Mouse (Mus musculus) olfactory bulb, adult 2 months (tissue): ENCODE measurements around the gene B3gnt5. TPM values are rescaled to one million over a fixed set of nuclear protein-coding genes. Genes with fewer than 3 reads are reported as not detected.
"Not testable (repeated sequence)": the region's sequence is repeated elsewhere in the genome, so short reads cannot be mapped to it uniquely, and the experiment has no call there.

Source experiments
- H3K27ac ChIP-seq: fragments of 200-500 bp; 2 replicates; pipeline ENCODE4 v1.5.1; 2012; ENCODE audit warnings: low read depth, low read length; ENCODE audit not compliant: insufficient read depth
- H3K4me1 ChIP-seq: fragments of 200-500 bp; 2 replicates; pipeline ENCODE4 v1.6.1; 2012; ENCODE audit warnings: low read length; ENCODE audit not compliant: control insufficient read depth, insufficient read depth
- H3K4me3 ChIP-seq: fragments of 200-500 bp; 2 replicates; pipeline ENCODE4 v1.5.1; 2012; ENCODE audit warnings: mild to moderate bottlenecking, low read depth, low read length, moderate library complexity; ENCODE audit not compliant: insufficient read depth
- CTCF ChIP-seq: fragments of 200-500 bp; IDR thresholded peaks from 2 replicates; pipeline ENCODE4 v1.5.1; 2012; ENCODE audit warnings: low read depth, mild to moderate bottlenecking, low read length, moderate library complexity; ENCODE audit not compliant: insufficient read depth
- POLR2A ChIP-seq: fragments of 200-500 bp; IDR thresholded peaks from 2 replicates; pipeline ENCODE4 v1.6.1; 2012; ENCODE audit warnings: mild to moderate bottlenecking, low read depth, low read length, moderate library complexity; ENCODE audit not compliant: insufficient read depth
- WGBS: fragments of 180-500 bp; shearing (Covaris S2); methylation state at CpG from one replicate; pipeline ENCODE4 v1.1.7; 2018; 5-methylcytosine and 5-hydroxymethylcytosine counted together
- polyA plus RNA-seq: library from polyadenylated mRNA; stranded (reverse); fragments of >200 nt; gene quantifications from 2 replicates; pipeline ENCODE4 v1.2.4, GENCODE M21; 2012; ENCODE audit warnings: low replicate concordance; ENCODE audit not compliant: missing spikeins, insufficient read depth, insufficient read length

The B3gnt5 gene
- not detected in 2 replicates for polyA plus RNA-seq

DNA sequence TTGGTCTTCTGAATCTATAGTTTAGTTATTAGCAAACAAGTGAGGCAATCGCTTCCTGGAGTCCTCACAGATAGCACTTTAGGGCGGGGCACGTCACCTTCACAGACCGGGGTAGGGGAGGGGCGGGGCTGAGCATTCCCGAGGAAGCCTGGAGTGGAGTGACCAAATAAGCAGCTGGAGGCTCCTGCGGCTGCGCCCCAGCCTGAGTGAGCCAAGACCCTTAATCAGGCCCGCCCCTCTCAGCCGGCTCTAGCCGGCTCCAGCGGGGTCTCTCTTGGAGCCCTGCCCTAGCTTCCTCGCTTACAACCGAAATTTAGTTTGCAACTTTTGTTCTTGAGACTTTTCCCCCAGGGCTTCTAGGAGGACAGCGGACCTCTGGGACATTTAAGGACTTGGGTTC lies at the start of gene B3gnt5:
B3gnt5 (plus strand) TSS at position 135 of the 400 bp plus-strand sequence.
- Histone ChIP-seq H3K4me3 (peak within 1 kb of the TSS; percentile 64), H3K4me1 (peaks cover 13% of the 10 kb centered on the region), H3K27ac (no peak within 1 kb of the TSS)
- TF ChIP-seq POLR2A (no peak), CTCF (no peak)
- WGBS, result 2% methylated on average over 15 of the region's 15 CpGs

DNA sequence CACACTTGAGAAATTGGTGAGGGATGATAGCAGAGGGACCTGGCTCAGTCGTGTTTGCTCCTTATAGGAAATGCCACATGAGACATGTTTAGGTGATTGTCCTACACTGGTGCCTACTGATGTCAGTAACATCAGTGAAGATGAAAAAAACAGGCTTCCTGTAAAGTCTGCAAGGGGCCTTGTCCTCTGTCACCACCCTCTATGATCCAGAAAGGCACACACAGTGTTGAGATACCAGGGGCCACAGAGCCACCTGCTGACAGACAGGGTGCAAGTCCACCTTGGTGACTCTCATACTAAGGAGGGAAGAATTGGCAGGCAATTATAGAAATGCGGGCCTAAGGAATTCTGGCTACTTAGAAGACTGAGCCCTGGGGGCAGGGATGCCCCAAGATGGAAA lies 39.0 kb upstream of the B3gnt5 start:
- WGBS, result 57% methylated on average over 2 of the region's 2 CpGs
- Histone ChIP-seq H3K4me3 (no peak overlapping the region), H3K27ac (no peak overlapping the region), H3K4me1 (no peaks in the 10 kb centered on the region)
- TF ChIP-seq POLR2A (no peak), CTCF (no peak)

DNA sequence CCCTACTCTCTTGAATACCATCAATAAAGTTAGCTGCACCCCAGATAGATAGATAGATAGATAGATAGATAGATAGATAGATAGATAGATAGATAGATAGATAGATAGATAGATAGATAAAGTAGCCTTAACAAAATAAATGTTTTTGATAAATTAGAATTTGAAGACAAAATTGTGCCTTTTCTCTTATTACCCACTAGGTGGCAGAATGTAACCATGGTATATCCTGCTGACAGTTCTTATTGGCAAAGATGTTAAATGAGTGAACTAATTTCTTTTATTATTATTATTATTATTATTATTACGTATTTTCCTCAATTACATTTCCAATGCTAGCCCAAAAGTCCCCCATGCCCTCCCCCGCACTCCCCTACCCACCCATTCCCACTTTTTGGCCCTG lies 35.9 kb upstream of the B3gnt5 start:
- H3K27ac ChIP-seq, H3K4me3 ChIP-seq, H3K4me1 ChIP-seq: not testable (repeated sequence)
- 24% methylated on average over 2 of the region's 2 CpGs for WGBS

DNA sequence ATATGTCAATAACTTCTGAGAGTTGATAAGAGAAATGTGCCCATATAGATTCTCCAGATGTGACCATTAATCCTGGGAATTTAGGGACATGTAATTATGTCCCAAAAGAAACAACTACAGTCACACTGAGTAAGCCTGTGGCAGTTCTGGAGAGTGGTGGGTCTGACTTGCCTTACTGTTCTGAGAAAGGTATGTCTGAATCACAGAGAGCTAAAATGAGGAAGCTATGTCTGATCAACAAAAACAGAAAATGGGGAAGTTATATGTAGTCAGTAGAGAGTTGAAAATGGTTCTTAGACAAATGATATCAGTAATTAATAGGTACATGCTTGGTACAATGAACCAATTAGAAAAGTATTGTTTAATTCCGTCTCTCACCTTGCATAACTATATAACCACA lies 27.1 kb upstream of the B3gnt5 start:
- TF ChIP-seq CTCF (no peak), POLR2A (no peak)
- no peak overlapping the region for H3K27ac ChIP-seq
- 72% methylated on average over 1 of the region's 1 CpGs for WGBS
- H3K4me3 ChIP-seq, result no peak overlapping the region
- H3K4me1 ChIP-seq, result no peaks in the 10 kb centered on the region

DNA sequence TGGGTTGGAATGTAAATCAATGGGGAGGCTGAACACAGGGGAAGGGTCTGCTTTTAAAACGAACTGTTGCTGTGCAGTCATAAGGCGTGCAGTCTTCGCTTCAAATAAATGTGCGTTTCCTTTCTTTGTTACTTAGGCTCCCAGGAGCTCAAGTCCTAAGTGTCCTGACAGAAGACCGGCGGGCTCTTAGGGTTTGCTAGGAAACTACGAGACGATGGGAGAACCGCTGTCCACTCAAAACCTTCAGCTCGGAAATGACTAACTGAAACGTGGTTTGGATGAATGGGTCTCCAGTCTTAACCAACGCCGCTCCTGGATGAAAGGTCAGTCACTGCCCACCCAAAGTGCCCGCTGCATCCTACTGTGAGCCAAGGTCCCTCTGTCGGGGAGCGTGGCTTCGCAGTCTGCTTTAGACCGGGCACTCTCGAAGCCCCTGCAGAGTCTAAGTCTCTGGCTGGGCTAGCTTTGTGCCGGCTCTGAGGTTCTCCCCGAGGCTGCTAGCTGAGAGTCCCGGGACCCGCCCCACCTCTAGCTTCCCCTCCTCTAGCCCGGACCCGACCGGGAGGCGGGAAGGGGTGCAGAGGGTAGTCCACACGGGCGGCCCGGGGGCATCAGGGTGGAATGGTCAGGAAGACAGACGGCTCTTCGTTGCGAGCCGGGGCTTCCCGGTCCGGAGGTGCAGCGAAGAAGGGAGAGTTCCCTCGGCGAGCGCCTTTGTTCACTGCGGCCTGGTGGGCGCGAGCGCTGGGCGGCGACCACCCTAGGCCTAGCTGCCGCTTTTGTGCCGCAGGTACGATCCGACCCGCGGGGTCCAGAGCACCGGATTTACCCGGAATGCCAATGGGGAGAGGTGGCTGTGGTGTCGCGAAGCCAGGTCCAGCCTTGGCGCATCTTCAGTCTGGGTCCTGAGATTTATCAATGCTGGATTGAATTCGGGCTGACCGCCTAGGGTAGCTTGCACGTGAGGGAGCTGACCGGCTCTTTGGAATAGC lies 793 bp downstream of the B3gnt5 start:
- TF ChIP-seq CTCF (no peak), POLR2A (no peak)
- Histone ChIP-seq H3K4me1 (peaks cover 13% of the 10 kb centered on the region), H3K4me3 (peak overlapping the region; percentile 64), H3K27ac (no peak overlapping the region)
- WGBS, result 1% methylated on average over 61 of the region's 61 CpGs

DNA sequence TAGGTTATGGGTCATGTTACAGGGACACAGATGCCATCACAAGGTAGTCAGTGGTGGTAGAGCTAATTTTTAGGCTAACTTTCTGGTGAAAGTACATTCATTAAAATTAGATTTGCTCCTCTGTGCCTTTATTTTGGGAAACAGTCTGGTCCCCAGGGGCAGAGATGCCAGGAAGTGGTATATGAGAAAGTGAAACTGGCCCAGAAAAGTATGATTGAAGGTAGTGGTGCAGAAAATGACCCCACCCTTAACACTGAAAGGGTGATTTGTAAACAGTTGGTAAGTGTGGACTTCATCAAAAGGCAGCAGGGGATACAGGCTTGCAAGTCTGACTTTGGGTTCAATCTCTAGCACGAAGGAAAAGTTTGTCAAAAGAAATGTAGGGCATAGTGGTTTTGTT lies 1.7 kb downstream of the B3gnt5 start:
- WGBS, result 76% methylated on average over 1 of the region's 1 CpGs
- H3K4me1 ChIP-seq, result peaks cover 13% of the 10 kb centered on the region
- no peak overlapping the region for H3K27ac ChIP-seq
- H3K4me3 ChIP-seq, result no peak overlapping the region
- no peak for TF ChIP-seq POLR2A
- no peak for TF ChIP-seq CTCF

DNA sequence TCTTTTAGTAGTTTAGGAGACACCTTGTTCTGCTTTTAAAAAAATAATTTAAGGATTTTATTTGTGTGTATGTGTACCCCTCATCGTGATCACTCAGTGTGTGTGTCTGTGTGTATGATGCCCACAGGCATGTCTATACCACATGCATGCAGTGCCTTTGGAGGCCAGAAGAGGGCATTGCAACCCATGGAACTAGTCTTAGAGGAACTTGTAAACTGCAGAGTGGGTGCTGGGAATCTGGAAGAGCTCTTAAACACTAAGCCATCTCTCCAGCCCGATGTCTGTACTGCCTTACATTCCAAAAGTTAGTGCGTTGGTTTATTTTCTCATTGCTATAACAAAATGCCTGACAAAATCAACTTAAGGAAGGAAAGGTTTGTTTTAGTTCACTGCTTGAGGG lies 6.1 kb downstream of the B3gnt5 start:
- WGBS, result 98% methylated on average over 3 of the region's 3 CpGs
- H3K27ac ChIP-seq, result no peak overlapping the region
- H3K4me3 ChIP-seq, result no peak overlapping the region
- TF ChIP-seq POLR2A (no peak), CTCF (no peak)
- H3K4me1 ChIP-seq, result peaks cover 2% of the 10 kb centered on the region; the same call in 1 of the 2 replicates

DNA sequence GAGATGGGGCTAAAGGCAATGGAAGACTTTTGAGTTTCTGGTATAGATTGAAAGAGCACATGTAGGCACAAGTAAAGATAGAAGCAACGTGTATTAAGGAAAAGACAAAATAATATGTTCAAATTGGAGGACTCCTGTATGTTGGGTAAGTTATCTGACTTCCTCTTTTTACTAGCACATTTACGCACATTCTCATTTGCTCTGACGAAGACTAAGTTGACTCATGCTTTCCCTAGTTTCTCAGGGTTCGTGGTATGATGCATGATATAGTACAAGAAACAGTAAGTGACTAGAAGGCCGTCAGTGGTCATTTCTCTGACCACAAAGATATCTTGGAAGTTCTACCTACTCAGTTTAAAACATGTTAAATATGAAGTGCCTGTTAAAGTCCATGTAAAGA lies 8.0 kb downstream of the B3gnt5 start:
- no peak for TF ChIP-seq CTCF
- no peak for TF ChIP-seq POLR2A
- Histone ChIP-seq H3K4me3 (no peak overlapping the region), H3K27ac (no peak overlapping the region), H3K4me1 (no peaks in the 10 kb centered on the region)
- 93% methylated on average over 5 of the region's 5 CpGs for WGBS

DNA sequence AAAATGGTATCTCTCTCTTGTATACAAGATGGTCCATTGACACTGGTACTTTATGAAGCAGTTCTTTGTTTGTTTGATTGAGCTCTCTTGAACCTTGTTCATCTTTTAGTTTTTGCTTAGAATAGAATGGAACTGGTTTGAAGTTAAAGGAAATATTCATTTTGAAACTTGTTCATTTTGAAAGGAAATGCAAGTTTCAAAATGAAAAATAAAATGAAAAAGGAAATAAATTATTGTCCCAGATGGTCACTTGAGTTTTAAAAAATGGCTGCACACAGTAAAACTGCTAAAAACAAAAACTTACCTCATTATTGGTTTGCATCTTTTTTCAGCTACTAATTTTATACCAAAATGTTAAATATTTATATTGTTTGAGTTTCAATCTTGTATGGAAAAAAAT lies 12.0 kb downstream of the B3gnt5 start:
- Histone ChIP-seq H3K4me1 (no peaks in the 10 kb centered on the region), H3K4me3 (no peak overlapping the region), H3K27ac (no peak overlapping the region)
- no peak for TF ChIP-seq POLR2A
- no peak for TF ChIP-seq CTCF
